Mouse (Mus musculus) myocyte (in vitro differentiated cells): ENCODE measurements around the gene Fam198b.

Experiments
- CEBPB ChIP-seq: IDR thresholded peaks from 2 replicates; pipeline ENCODE4 v1.6.1; 2011; ENCODE audit warnings: mild to moderate bottlenecking, moderate library complexity; ENCODE audit not compliant: poor library complexity, insufficient read depth, severe bottlenecking
- E2F4 ChIP-seq: IDR thresholded peaks from one replicate; pipeline ENCODE4 v1.6.1; 2011; ENCODE audit warnings: mild to moderate bottlenecking, control low read depth, moderate library complexity; ENCODE audit not compliant: insufficient read depth
- MAX ChIP-seq: IDR thresholded peaks from one replicate; pipeline ENCODE4 v1.6.1; 2011; ENCODE audit warnings: low read depth, mild to moderate bottlenecking, control low read depth
- MYOD1 ChIP-seq, 3 experiments: IDR thresholded peaks; one replicate each; pipeline ENCODE4 v1.6.1; 2011; ENCODE audit warnings: control low read depth in 2 of 3, low read depth in 2 of 3, mild to moderate bottlenecking in 2 of 3, moderate library complexity in 1 of 3; ENCODE audit not compliant: insufficient read length in 2 of 3, control insufficient read depth in 1 of 3
- MYOG ChIP-seq, 3 experiments: IDR thresholded peaks; one replicate each; pipeline ENCODE4 v1.6.1; 2011; ENCODE audit warnings: control low read depth in 2 of 3, low read depth in 2 of 3, mild to moderate bottlenecking in 2 of 3; ENCODE audit not compliant: insufficient read length in 2 of 3, control insufficient read depth in 1 of 3, insufficient read depth in 1 of 3
- POLR2A ChIP-seq: IDR thresholded peaks from one replicate; pipeline ENCODE4 v1.6.1; 2011; ENCODE audit warnings: low read depth, mild to moderate bottlenecking, control low read depth, moderate library complexity; ENCODE audit not compliant: insufficient read length
- POLR2AphosphoS2 ChIP-seq: IDR thresholded peaks from one replicate; pipeline ENCODE4 v1.6.1; 2011; ENCODE audit warnings: low read depth, control low read depth; ENCODE audit not compliant: insufficient read length
- REST ChIP-seq: IDR thresholded peaks from one replicate; pipeline ENCODE4 v1.6.1; 2011; ENCODE audit warnings: mild to moderate bottlenecking, control low read depth, moderate library complexity; ENCODE audit not compliant: insufficient read depth, insufficient read length
- SRF ChIP-seq: IDR thresholded peaks from one replicate; pipeline ENCODE4 v1.6.1; 2011; ENCODE audit warnings: low read depth; ENCODE audit not compliant: control insufficient read depth, insufficient read length
- TCF12 ChIP-seq: IDR thresholded peaks from one replicate; pipeline ENCODE4 v1.6.1; 2011; ENCODE audit warnings: mild to moderate bottlenecking, control low read depth; ENCODE audit not compliant: poor library complexity, insufficient read depth, severe bottlenecking
- TCF3 ChIP-seq: IDR thresholded peaks from one replicate; pipeline ENCODE4 v1.6.1; 2011; ENCODE audit warnings: low read depth, control low read depth; ENCODE audit not compliant: insufficient read length
- USF1 ChIP-seq: IDR thresholded peaks from one replicate; pipeline ENCODE4 v1.6.1; 2011; ENCODE audit warnings: low read depth, mild to moderate bottlenecking, control low read depth, moderate library complexity

- TF ChIP-seq POLR2A (no peak), E2F4 (no peak), POLR2AphosphoS2 (no peak), CEBPB (no peak), MAX (no peak), MYOD1 (IDR thresholded peaks at IDR 0.05; ENCODE audit: control insufficient read depth in 1 of 3, insufficient read length in 2 of 3, low read depth in 2 of 3) (no peak), USF1 (no peak), SRF (no peak), TCF3 (no peak), TCF12 (no peak), MYOG (IDR thresholded peaks at IDR 0.05; ENCODE audit: control insufficient read depth in 1 of 3, insufficient read depth in 1 of 3, insufficient read length in 2 of 3, low read depth in 2 of 3) (no peak), REST (no peak)
Observed at GRCm38 (mm10) chr3:79852654-79853166, 31.6 kb upstream of the Fam198b start, which contains the start of gene Tmem144.
